Mouse (Mus musculus): ENCODE measurements around the gene Vegfa. TPM values are rescaled to one million over a fixed set of nuclear protein-coding genes. Genes with fewer than 3 reads are reported as not detected.
"Not testable (repeated sequence)": the region's sequence is repeated elsewhere in the genome, so short reads cannot be mapped to it uniquely, and the experiment has no call there.

Vegfa gene
- polyA plus RNA-seq, 1 experiment from 2014 or later = 3.3 TPM

DNA sequence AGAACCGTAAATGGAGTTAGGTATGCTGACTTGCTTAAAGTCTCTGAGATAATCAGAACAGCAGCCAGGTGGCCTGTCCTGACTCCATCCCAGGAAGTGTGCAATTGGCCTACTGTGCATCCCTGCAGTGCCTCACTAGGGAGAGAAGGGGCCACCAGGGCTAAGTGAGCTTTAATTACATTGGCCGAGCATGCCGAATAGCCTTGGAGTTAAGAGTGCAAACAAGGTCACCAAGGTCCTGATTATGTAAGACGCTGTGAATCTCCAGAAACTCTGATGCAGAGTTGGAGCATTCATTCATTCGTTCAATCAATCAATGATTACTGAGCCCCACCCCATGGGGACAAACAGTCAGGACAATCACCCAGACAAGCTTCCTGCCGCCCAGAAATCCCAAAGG, 33.8 kb downstream of the Vegfa start:
- Histone ChIP-seq H3K9me3 (ENCODE audit: control insufficient read depth, low read length) (no peaks in the 10 kb centered on the region), H3K4me1 (replicated peaks; ENCODE audit: control insufficient read depth, insufficient read depth, low read length) (no peaks in the 10 kb centered on the region), H3K4me2 (ENCODE audit: low read length) (no peak overlapping the region), H3K4me3 (replicated peaks; ENCODE audit: low read length) (no peak overlapping the region), H3K27me3 (replicated peaks; ENCODE audit: control insufficient read depth, insufficient read depth, low read length) (no peaks in the 10 kb centered on the region), H3K36me3 (ENCODE audit: control insufficient read depth, insufficient read depth) (no peaks in the 10 kb centered on the region), H3K9ac (replicated peaks; ENCODE audit: low read depth, low read length) (no peak overlapping the region), H3K27ac (ENCODE audit: low read length) (no peak overlapping the region)
- ATAC-seq = no peak
- WGBS = 27% methylated on average over 6 of the region's 6 CpGs

DNA sequence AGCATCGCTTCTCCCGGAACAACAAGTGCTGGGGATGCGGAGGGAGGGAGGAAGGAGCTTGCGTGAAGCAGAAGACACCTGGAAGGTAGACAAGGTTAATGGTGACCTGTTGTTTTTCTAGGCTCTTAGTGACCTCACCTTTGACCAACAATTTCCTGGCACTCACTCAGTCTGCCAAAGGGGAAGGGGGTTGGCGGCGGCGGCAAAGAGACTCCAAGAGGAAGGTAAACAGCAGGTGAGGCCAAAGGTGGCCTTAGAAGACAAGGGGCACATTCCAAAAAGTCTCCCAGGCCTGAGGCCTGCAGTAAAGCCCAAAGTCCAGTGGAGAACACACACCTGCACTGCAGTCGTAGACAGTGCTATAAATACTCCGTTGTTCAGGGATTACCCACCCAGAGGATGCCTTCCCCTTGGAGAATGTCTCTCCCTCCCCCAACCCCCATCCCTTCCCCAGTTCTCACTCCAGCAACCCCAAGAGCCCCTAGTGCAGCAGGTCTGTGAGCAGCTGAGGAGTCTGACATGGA, 35.2 kb downstream of the Vegfa start:
- 91% methylated on average over 9 of the region's 9 CpGs for WGBS
- H3K36me3 ChIP-seq (ENCODE audit: control insufficient read depth, insufficient read depth) = no peaks in the 10 kb centered on the region
- no peaks in the 10 kb centered on the region for H3K27me3 ChIP-seq (replicated peaks; ENCODE audit: control insufficient read depth, insufficient read depth, low read length)
- H3K27ac ChIP-seq (ENCODE audit: low read length) = no peak overlapping the region
- H3K4me3 ChIP-seq (replicated peaks; ENCODE audit: low read length) = no peak overlapping the region
- no peak for ATAC-seq
- no peak overlapping the region for H3K9ac ChIP-seq (replicated peaks; ENCODE audit: low read depth, low read length)
- H3K4me1 ChIP-seq (replicated peaks; ENCODE audit: control insufficient read depth, insufficient read depth, low read length) = no peaks in the 10 kb centered on the region
- no peaks in the 10 kb centered on the region for H3K9me3 ChIP-seq (ENCODE audit: control insufficient read depth, low read length)
- no peak overlapping the region for H3K4me2 ChIP-seq (ENCODE audit: low read length)

DNA sequence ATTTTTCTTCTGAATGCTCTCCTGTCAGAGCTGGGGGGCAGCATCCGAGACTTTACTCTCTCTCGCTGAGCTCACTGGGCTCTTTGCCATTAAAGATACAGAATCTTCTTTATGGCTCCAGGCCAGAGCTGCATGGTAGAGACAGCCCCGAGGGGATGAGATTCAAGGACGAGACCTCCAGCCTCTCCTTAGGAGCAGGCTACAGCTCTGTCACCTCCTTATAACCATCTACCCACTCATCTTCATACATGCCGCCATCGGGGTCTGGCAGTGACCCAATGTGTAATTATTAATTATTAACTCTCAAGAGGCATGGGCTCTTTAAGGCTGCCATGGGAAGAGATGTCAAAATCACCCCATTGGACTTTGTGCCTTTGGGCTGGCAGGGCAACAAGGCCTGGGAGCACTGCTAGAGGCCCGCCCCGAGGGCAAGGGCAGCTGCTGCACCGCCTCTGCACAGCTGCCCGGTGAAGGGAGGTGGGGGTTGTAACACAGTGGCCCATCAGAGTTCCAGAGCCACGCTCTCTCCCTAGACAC, 37.8 kb downstream of the Vegfa start:
- ATAC-seq = no peak
- Histone ChIP-seq H3K9ac (replicated peaks; ENCODE audit: low read depth, low read length) (no peak overlapping the region), H3K27me3 (replicated peaks; ENCODE audit: control insufficient read depth, insufficient read depth, low read length) (no peaks in the 10 kb centered on the region), H3K4me2 (ENCODE audit: low read length) (no peak overlapping the region), H3K4me1 (replicated peaks; ENCODE audit: control insufficient read depth, insufficient read depth, low read length) (no peaks in the 10 kb centered on the region), H3K27ac (ENCODE audit: low read length) (no peak overlapping the region), H3K9me3 (ENCODE audit: control insufficient read depth, low read length) (no peaks in the 10 kb centered on the region), H3K36me3 (ENCODE audit: control insufficient read depth, insufficient read depth) (no peaks in the 10 kb centered on the region), H3K4me3 (replicated peaks; ENCODE audit: low read length) (no peak overlapping the region)
- WGBS = 71% methylated on average over 11 of the region's 11 CpGs

DNA sequence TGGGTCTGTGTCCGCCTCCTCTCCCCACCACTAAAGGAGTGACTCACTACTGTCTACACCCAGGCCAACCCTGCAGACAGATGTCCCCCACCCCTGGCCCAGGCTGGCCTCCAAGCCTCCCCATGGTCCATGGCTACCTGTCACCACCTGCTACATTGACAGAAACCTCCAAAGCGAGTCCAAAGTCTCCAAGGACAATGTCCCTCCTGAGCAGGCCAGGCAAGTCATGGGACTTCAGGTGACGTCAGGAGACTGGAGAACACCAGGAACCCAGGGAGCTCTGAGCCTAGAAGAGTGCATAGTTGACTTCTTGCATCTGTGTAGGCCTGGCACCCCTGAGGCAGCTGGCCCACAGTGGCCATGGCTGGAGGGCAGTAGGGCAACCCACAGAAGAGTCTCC, 45.3 kb downstream of the Vegfa start:
- Histone ChIP-seq H3K27me3 (replicated peaks; ENCODE audit: control insufficient read depth, insufficient read depth, low read length) (no peaks in the 10 kb centered on the region), H3K27ac (ENCODE audit: low read length) (no peak overlapping the region), H3K9ac (replicated peaks; ENCODE audit: low read depth, low read length) (no peak overlapping the region), H3K4me1 (replicated peaks; ENCODE audit: control insufficient read depth, insufficient read depth, low read length) (no peaks in the 10 kb centered on the region), H3K4me3 (replicated peaks; ENCODE audit: low read length) (no peak overlapping the region), H3K4me2 (ENCODE audit: low read length) (no peak overlapping the region), H3K36me3 (ENCODE audit: control insufficient read depth, insufficient read depth) (no peaks in the 10 kb centered on the region), H3K9me3 (ENCODE audit: control insufficient read depth, low read length) (no peaks in the 10 kb centered on the region)
- 94% methylated on average over 3 of the region's 3 CpGs for WGBS
- ATAC-seq = no peak

DNA sequence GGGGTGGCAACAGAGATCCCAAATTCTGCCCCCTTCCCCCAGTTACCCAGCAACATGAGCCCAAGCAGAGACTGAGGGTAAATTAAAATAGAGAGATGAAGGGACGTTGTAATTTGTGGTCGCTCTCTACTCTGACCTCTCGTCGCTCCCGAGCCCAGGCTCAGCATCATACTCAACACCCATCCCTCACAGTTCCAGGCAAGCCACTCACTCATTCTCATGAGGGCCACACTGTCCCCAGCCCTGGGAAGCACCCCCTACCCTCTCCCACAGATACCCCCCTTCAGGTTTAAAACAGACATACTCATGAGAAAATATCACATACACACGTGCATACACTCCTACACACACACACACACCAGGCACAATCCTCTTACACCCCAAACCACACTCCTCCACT, 45.8 kb downstream of the Vegfa start:
- Histone ChIP-seq H3K9me3 (ENCODE audit: control insufficient read depth, low read length) (no peaks in the 10 kb centered on the region), H3K4me2 (ENCODE audit: low read length) (no peak overlapping the region), H3K36me3 (ENCODE audit: control insufficient read depth, insufficient read depth) (no peaks in the 10 kb centered on the region), H3K4me3 (replicated peaks; ENCODE audit: low read length) (no peak overlapping the region), H3K9ac (replicated peaks; ENCODE audit: low read depth, low read length) (no peak overlapping the region), H3K27me3 (replicated peaks; ENCODE audit: control insufficient read depth, insufficient read depth, low read length) (no peaks in the 10 kb centered on the region), H3K4me1 (replicated peaks; ENCODE audit: control insufficient read depth, insufficient read depth, low read length) (no peaks in the 10 kb centered on the region), H3K27ac (ENCODE audit: low read length) (no peak overlapping the region)
- no peak for ATAC-seq
- 94% methylated on average over 6 of the region's 6 CpGs for WGBS

DNA sequence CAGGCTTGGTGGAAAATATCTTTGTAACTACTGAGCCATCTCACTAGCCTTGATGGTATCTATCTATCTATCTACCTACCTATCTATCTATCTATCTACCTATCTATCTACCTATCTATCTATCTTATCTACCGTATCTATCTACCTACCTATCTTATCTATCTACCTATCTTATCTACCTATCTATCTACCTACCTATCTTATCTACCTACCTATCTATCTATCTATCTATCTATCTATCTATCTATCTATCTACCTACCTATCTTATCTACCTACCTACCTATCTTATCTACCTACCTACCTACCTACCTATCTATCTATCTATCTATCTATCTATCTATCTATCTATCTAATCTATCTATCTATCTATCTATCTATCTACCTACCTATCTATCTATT, 49.0 kb downstream of the Vegfa start:
- H3K4me1 ChIP-seq (replicated peaks; ENCODE audit: control insufficient read depth, insufficient read depth, low read length); H3K9me3 ChIP-seq (ENCODE audit: control insufficient read depth, low read length); H3K4me2 ChIP-seq (ENCODE audit: low read length); ATAC-seq; H3K36me3 ChIP-seq (ENCODE audit: control insufficient read depth, insufficient read depth); H3K4me3 ChIP-seq (replicated peaks; ENCODE audit: low read length); H3K27ac ChIP-seq (ENCODE audit: low read length); H3K9ac ChIP-seq (replicated peaks; ENCODE audit: low read depth, low read length); H3K27me3 ChIP-seq (replicated peaks; ENCODE audit: control insufficient read depth, insufficient read depth, low read length): not testable (repeated sequence)
- 100% methylated on average over 1 of the region's 1 CpGs for WGBS

DNA sequence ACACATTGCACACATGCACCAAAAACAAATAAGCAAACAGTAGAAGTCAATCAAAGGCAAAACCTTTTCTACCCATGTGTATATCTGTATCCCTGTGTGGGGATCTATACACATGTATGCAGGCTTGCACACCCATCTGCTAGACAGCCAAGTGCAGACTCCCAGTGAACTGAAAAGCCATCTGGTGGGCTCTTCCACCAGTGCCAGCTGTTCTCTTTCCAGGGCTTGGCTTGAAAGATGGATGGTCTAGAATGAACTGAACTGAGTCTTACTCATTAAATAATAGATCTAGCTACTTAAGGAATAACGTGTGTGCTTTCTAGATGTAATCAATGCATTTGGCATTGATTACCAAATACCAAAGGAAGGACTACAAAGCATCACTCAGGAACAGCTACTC, 50.3 kb downstream of the Vegfa start:
- Histone ChIP-seq H3K27me3 (replicated peaks; ENCODE audit: control insufficient read depth, insufficient read depth, low read length) (no peaks in the 10 kb centered on the region), H3K9ac (replicated peaks; ENCODE audit: low read depth, low read length) (no peak overlapping the region), H3K27ac (ENCODE audit: low read length) (no peak overlapping the region), H3K4me2 (ENCODE audit: low read length) (no peak overlapping the region), H3K4me3 (replicated peaks; ENCODE audit: low read length) (no peak overlapping the region), H3K9me3 (ENCODE audit: control insufficient read depth, low read length) (no peaks in the 10 kb centered on the region), H3K4me1 (replicated peaks; ENCODE audit: control insufficient read depth, insufficient read depth, low read length) (no peaks in the 10 kb centered on the region), H3K36me3 (ENCODE audit: control insufficient read depth, insufficient read depth) (no peaks in the 10 kb centered on the region)
- 0 out of 2 replicates have a peak, but pooled peaks have one; percentile 40 for ATAC-seq
- WGBS = 71% methylated on average over 1 of the region's 1 CpGs

DNA sequence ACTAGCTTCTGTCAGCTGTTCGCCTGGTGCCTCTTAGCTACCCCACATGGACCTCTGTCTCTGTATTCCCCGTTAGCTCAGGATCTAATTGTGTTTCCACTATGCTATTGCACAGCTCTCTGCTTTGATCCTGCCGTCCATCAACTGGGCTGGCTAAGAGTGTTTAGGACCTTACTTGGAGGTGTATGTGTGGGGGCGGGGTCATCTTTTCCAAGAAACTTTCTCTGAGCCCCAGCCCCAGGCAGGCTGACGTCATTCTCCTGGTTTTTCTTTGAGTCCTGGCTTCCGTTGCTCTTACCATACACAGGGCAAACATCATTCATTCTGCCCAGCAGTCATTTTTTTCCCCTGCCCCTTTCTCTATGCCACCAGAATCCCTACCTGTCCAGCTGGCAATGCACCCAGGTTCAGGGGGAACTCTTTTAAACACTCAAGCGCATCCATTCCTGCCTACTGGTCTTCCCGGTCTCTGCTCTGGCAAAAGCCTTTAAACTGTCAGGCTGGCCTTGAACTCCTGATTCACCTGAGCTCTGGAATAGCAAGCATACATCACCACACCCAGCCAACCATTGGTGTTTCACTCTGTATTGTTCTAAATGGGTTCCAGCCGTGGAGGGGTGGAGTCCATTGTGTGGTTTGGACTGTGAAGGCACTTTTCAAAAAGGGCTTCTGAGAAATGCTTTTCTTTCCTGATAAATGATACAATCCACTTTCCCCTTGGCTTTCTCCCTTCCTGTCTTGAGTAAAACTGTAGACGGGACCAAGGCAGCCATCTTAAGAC, 53.0 kb downstream of the Vegfa start:
- Histone ChIP-seq H3K9ac (replicated peaks; ENCODE audit: low read depth, low read length) (no peak overlapping the region), H3K27ac (ENCODE audit: low read length) (no peak overlapping the region), H3K36me3 (ENCODE audit: control insufficient read depth, insufficient read depth) (no peaks in the 10 kb centered on the region), H3K4me3 (replicated peaks; ENCODE audit: low read length) (no peak overlapping the region), H3K4me2 (ENCODE audit: low read length) (no peak overlapping the region), H3K9me3 (ENCODE audit: control insufficient read depth, low read length) (no peaks in the 10 kb centered on the region), H3K4me1 (replicated peaks; ENCODE audit: control insufficient read depth, insufficient read depth, low read length) (no peaks in the 10 kb centered on the region), H3K27me3 (replicated peaks; ENCODE audit: control insufficient read depth, insufficient read depth, low read length) (no peaks in the 10 kb centered on the region)
- WGBS = 57% methylated on average over 10 of the region's 10 CpGs
- ATAC-seq = no peak

DNA sequence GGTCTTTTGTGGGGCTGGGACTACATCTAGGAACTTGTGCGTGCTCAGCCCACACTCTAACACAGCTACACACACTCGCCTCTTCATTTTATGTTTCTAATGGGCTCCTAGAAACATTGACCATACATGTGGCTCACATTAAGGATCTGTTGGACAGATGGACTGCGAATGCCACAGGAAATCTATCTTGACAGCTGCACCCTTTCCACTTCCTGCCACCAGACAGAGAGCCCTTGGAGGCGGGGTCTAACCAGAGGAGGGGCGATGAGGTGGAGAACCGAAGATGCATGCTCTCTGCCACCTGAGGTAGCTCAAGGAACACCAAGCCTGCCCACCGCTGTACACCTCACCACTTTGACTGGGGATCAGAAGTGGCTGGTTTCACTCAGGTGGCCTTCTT, 57.7 kb downstream of the Vegfa start:
- 82% methylated on average over 7 of the region's 7 CpGs for WGBS
- Histone ChIP-seq H3K4me2 (ENCODE audit: low read length) (no peak overlapping the region), H3K9me3 (ENCODE audit: control insufficient read depth, low read length) (no peaks in the 10 kb centered on the region), H3K36me3 (ENCODE audit: control insufficient read depth, insufficient read depth) (no peaks in the 10 kb centered on the region), H3K9ac (replicated peaks; ENCODE audit: low read depth, low read length) (no peak overlapping the region), H3K4me3 (replicated peaks; ENCODE audit: low read length) (no peak overlapping the region), H3K27ac (ENCODE audit: low read length) (no peak overlapping the region), H3K4me1 (replicated peaks; ENCODE audit: control insufficient read depth, insufficient read depth, low read length) (no peaks in the 10 kb centered on the region), H3K27me3 (replicated peaks; ENCODE audit: control insufficient read depth, insufficient read depth, low read length) (no peaks in the 10 kb centered on the region)
- no peak for ATAC-seq
